Mouse (Mus musculus): Measurements from ENCODE around the gene Gsk3a. TPM values are rescaled to one million over a fixed set of nuclear protein-coding genes. Genes with fewer than 3 reads are reported as not detected.

Gsk3a gene
- polyA plus RNA-seq, 1 experiment from 2014 or later: 5.3 TPM

DNA sequence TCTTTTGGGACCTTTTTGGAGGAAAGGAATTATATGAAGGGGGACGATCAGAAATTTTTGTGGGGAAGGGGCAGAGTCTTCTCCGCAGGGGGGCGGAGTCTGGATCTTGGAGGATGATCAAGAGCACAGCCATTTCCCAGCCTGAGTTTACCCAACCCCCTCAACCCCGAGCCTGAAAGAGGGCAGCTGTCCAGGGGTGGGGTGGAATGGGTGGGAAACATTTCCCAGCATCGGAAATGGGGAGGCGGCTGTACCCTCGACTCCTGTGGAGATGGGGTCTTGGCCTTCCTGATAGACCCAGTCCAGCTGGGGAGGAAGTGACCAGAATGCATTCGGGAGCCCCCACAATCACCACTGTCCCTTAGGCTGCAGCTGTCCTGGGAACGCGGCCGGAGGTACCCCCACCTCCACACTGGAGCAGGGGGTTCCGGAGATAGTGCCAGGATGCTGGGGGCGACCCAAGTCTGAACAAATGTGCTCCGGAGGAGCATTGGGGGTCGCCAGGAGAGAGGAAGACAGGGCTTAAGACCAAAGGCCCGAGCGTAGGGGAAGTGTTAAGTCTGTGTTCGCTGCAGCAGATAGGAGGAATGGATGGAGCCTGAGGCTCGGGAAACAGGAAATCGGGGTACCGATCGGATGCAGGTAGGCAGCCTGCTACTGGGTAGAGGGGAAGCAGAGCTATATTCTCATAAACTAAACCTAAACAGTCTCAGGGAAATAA, 13.6 kb upstream of the Gsk3a start:
- Histone ChIP-seq H3K27me3 (ENCODE audit: control insufficient read depth, insufficient read depth, low read depth, low read length) (no peaks in the 10 kb centered on the region), H3K9me3 (replicated peaks; ENCODE audit: control insufficient read depth, low read length) (no peaks in the 10 kb centered on the region), H3K36me3 (ENCODE audit: control insufficient read depth, insufficient read depth) (no peaks in the 10 kb centered on the region), H3K4me3 (ENCODE audit: low read depth, low read length) (peak overlapping the region; percentile 82), H3K4me1 (ENCODE audit: control insufficient read depth, low read depth, low read length) (peaks cover 43% of the 10 kb centered on the region), H3K9ac (ENCODE audit: low read depth, low read length) (peak overlapping the region; percentile 50), H3K4me2 (ENCODE audit: low read depth, low read length) (peak overlapping the region; percentile 97), H3K27ac (ENCODE audit: low read length) (0 out of 2 replicates have a peak overlapping the region, but pooled peaks have one; percentile 31)
- ATAC-seq (ENCODE audit: low read depth): peak; percentile 7; the same call in 1 of the 2 replicates
- 6% methylated on average over 22 of the region's 22 CpGs for WGBS (ENCODE audit: insufficient replicate concordance)

DNA sequence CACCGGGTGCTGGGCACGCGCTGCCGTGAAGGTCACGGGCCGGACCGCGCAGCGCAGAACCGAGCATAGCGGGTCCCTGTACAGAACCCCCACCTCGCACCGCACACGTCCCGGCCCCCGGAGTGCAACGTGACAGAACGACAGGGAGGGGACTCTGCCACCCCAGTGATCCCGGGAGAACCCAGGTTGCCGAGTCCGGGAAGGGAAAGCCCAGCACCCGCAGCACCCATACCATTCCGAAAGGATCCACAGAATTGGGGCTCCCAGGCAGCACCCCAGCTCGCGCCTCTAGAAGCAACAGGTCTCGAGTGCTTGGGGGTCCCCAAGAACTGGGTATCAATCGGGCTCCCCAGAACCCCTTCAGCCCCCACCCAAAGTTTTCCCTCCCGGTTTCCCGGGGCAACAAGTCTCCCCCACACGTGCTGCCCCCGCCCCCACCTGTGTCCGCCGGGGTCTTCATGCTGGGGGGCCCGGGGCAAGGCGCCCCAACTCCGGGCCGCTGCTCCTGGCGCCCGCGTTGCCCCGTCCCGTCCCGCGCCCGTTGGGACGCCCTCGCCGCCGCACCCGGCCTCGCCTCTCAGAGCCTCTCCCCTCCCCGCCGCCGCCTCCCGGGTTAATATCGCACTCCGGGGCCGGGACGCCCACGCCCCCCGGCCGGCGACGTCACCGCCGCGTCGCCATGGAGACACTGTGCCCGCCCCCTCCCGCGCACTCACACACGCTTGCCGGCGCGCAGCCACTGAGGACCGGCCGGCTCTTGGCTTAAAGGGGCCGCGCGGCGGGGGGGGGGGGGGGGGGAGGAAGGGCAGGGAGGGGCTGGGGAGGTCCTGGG, 12.7 kb upstream of the Gsk3a start, which contains the start of gene Erf:
Gene Erf, minus strand, starts transcription at position 621 of the 832 bp plus-strand sequence.
- Histone ChIP-seq H3K4me3 (ENCODE audit: low read depth, low read length) (peak within 1 kb of the TSS; percentile 82), H3K36me3 (ENCODE audit: control insufficient read depth, insufficient read depth) (no peaks in the 10 kb centered on the region), H3K27ac (ENCODE audit: low read length) (peak within 1 kb of the TSS; percentile 84), H3K4me1 (ENCODE audit: control insufficient read depth, low read depth, low read length) (peaks cover 44% of the 10 kb centered on the region), H3K4me2 (ENCODE audit: low read depth, low read length) (peak within 1 kb of the TSS; percentile 97), H3K27me3 (ENCODE audit: control insufficient read depth, insufficient read depth, low read depth, low read length) (no peaks in the 10 kb centered on the region), H3K9ac (ENCODE audit: low read depth, low read length) (peak within 1 kb of the TSS; percentile 85), H3K9me3 (replicated peaks; ENCODE audit: control insufficient read depth, low read length) (no peaks in the 10 kb centered on the region)
- WGBS (ENCODE audit: insufficient replicate concordance): under 1% methylated on average over 62 of the region's 81 CpGs
- peak; percentile 87 for ATAC-seq (ENCODE audit: low read depth)

DNA sequence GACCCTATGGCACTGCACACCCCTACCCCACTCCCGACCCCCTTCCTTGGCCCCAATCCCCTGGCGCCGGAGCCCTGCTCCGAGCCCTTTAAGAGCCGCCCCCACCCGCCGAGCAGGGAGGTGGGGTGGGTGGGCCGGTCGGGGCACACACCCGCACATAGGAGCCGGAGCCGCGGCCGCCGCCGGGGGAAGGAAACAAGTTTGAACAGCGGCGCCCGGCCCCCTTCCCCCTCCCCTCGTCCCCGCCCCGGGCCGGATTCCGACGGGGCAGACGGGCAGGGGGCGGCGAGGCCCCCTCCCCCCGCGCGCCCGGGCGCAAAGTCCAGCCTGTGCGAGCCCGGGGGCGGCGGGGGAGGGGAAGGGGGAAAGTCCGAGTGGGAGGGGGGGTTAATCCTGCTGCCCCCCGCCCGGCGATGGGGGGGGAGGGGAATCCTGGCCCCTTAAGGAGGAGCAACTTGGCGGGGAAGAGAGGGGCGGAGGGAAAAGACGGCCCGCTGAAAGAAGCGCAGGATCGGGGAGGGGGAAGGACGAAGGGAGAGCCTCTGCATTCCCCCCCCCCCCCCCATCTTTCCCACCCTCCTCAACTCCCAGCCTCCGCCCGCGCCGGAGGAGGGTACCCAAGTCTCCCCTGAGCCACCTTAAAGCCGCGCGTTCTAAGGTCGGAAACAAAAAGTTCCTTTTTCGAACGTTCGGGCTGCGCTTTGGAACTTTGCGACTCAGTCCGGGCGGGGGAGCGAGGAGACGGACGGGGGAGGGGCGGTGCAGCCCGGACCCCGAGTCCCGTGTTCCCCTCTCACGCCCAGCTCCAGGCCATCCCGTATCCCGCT, 11.9 kb upstream of the Gsk3a start:
- Histone ChIP-seq H3K4me1 (ENCODE audit: control insufficient read depth, low read depth, low read length) (peaks cover 44% of the 10 kb centered on the region), H3K27ac (ENCODE audit: low read length) (peak overlapping the region; percentile 84), H3K27me3 (ENCODE audit: control insufficient read depth, insufficient read depth, low read depth, low read length) (no peaks in the 10 kb centered on the region), H3K9ac (ENCODE audit: low read depth, low read length) (peak overlapping the region; percentile 85), H3K9me3 (replicated peaks; ENCODE audit: control insufficient read depth, low read length) (no peaks in the 10 kb centered on the region), H3K4me3 (ENCODE audit: low read depth, low read length) (peak overlapping the region; percentile 82), H3K4me2 (ENCODE audit: low read depth, low read length) (peak overlapping the region; percentile 97), H3K36me3 (ENCODE audit: control insufficient read depth, insufficient read depth) (no peaks in the 10 kb centered on the region)
- 1% methylated on average over 53 of the region's 73 CpGs for WGBS (ENCODE audit: insufficient replicate concordance)
- ATAC-seq (ENCODE audit: low read depth): peak; percentile 43

DNA sequence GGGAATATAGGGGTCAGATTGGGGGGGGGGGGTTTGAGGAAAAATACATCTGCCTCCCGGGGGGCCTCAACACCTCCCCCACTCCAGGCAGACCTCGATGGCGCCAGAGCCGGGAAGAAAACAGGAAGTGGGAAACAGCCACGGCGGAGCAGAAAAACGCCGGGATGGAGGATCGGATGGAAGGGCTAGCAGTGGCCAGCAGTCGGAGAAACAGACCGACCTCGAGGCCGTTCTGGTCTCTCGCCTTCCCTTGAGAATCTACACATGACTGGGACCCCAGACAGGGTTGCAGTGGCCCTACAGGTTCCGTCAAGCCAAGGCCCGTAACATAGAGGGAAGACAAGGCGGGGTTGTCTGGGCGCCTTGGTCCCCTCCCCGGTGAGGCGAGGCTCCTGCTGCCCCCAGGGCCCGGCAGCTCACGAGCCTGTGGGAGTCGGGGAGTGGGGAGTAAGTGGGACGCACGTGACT, 11.2 kb upstream of the Gsk3a start:
- peak; percentile 1; the same call in 1 of the 2 replicates for ATAC-seq (ENCODE audit: low read depth)
- Histone ChIP-seq H3K36me3 (ENCODE audit: control insufficient read depth, insufficient read depth) (no peaks in the 10 kb centered on the region), H3K4me2 (ENCODE audit: low read depth, low read length) (peak overlapping the region; percentile 97), H3K27ac (ENCODE audit: low read length) (peak overlapping the region; percentile 84), H3K9ac (ENCODE audit: low read depth, low read length) (peak overlapping the region; percentile 85), H3K4me1 (ENCODE audit: control insufficient read depth, low read depth, low read length) (peaks cover 44% of the 10 kb centered on the region), H3K9me3 (replicated peaks; ENCODE audit: control insufficient read depth, low read length) (no peaks in the 10 kb centered on the region), H3K4me3 (ENCODE audit: low read depth, low read length) (peak overlapping the region; percentile 82), H3K27me3 (ENCODE audit: control insufficient read depth, insufficient read depth, low read depth, low read length) (no peaks in the 10 kb centered on the region)
- 0% methylated on average over 25 of the region's 25 CpGs for WGBS (ENCODE audit: insufficient replicate concordance)

DNA sequence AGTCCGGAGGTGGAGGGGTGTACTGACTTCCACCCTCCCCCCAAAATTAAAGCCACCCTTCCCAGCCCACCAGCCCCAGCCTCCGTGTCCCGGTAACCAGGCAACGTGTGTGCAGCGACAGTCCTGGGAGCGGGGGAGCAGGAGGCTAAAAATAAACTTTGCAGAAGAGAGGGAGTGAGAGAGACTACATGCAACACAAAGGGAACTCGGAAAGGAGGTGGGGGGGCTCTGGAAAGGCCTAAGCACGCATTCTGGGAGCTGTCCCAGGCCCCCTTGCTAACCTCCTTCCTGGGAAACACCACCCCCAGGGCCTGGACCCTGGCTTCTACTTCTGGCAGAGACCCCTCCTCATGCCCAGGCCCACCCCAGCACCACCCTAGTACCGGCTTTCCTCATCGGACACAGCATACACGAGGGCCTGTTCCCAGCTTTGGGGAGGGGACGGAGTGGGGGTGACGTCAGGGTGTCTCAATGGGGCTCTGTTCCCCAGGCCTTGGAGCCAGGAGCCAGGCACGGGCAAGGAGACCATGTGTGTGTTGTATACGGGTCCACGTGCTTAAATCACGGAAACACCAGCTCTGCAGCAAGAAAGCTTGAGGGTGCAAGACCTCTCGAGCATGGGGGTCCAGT, 10.5 kb upstream of the Gsk3a start:
- H3K27me3 ChIP-seq (ENCODE audit: control insufficient read depth, insufficient read depth, low read depth, low read length): no peaks in the 10 kb centered on the region
- H3K27ac ChIP-seq (ENCODE audit: low read length): peak overlapping the region; percentile 84
- H3K4me1 ChIP-seq (ENCODE audit: control insufficient read depth, low read depth, low read length): peaks cover 44% of the 10 kb centered on the region
- H3K4me3 ChIP-seq (ENCODE audit: low read depth, low read length): peak overlapping the region; percentile 82
- peak overlapping the region; percentile 85 for H3K9ac ChIP-seq (ENCODE audit: low read depth, low read length)
- H3K4me2 ChIP-seq (ENCODE audit: low read depth, low read length): peak overlapping the region; percentile 97
- no peaks in the 10 kb centered on the region for H3K36me3 ChIP-seq (ENCODE audit: control insufficient read depth, insufficient read depth)
- 4% methylated on average over 18 of the region's 18 CpGs for WGBS (ENCODE audit: insufficient replicate concordance)
- no peaks in the 10 kb centered on the region for H3K9me3 ChIP-seq (replicated peaks; ENCODE audit: control insufficient read depth, low read length)
- ATAC-seq (ENCODE audit: low read depth): no peak

DNA sequence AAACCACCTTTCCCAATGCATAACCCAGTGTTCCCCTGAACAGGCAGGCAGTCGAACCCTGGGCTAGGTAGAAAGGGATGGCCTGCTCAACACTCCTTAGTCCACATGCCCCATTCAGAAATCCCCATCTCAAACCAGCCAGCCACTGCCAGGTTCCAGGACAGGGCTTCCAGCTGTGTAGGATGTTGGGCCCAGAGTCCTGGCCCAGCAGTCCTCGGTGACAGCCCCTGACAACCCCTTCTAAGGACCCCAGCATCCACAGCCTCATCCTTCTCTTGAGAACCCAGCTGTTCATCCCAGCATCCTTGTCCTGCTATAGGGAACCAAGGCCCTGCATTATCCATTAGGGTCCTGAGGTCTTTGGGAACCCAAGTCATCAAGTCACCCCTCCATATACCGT, 9.8 kb upstream of the Gsk3a start:
- WGBS (ENCODE audit: insufficient replicate concordance): 15% methylated on average over 3 of the region's 3 CpGs
- Histone ChIP-seq H3K4me2 (ENCODE audit: low read depth, low read length) (peak overlapping the region; percentile 97), H3K9ac (ENCODE audit: low read depth, low read length) (no peak overlapping the region), H3K27me3 (ENCODE audit: control insufficient read depth, insufficient read depth, low read depth, low read length) (no peaks in the 10 kb centered on the region), H3K4me3 (ENCODE audit: low read depth, low read length) (peak overlapping the region; percentile 82; the same call in 1 of the 2 replicates), H3K27ac (ENCODE audit: low read length) (no peak overlapping the region), H3K9me3 (replicated peaks; ENCODE audit: control insufficient read depth, low read length) (no peaks in the 10 kb centered on the region), H3K4me1 (ENCODE audit: control insufficient read depth, low read depth, low read length) (peaks cover 44% of the 10 kb centered on the region), H3K36me3 (ENCODE audit: control insufficient read depth, insufficient read depth) (no peaks in the 10 kb centered on the region)
- ATAC-seq (ENCODE audit: low read depth): no peak

DNA sequence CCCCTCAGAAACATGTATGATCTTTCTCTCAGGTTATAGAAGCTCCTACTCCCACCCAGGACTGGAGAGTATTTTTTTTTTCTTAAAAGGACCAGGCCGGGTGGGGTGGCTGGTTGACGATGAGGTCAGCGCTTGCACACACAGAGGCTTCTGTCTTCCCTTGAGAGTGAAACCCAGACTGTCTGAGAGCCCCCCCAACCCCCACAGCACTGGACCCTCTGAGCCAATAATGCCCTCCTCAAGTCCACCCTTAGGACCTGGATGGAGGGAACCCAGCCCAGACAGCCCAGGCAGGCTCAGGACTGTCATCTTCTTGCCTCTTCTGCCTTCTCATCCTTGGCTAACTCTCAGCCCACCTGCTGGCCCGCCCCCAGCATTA, 9.1 kb upstream of the Gsk3a start:
- Histone ChIP-seq H3K9ac (ENCODE audit: low read depth, low read length) (0 out of 2 replicates have a peak overlapping the region, but pooled peaks have one; percentile 9), H3K27me3 (ENCODE audit: control insufficient read depth, insufficient read depth, low read depth, low read length) (no peaks in the 10 kb centered on the region), H3K4me1 (ENCODE audit: control insufficient read depth, low read depth, low read length) (peaks cover 44% of the 10 kb centered on the region), H3K4me2 (ENCODE audit: low read depth, low read length) (peak overlapping the region; percentile 97; the same call in 1 of the 2 replicates), H3K27ac (ENCODE audit: low read length) (no peak overlapping the region), H3K4me3 (ENCODE audit: low read depth, low read length) (no peak overlapping the region), H3K36me3 (ENCODE audit: control insufficient read depth, insufficient read depth) (no peaks in the 10 kb centered on the region), H3K9me3 (replicated peaks; ENCODE audit: control insufficient read depth, low read length) (no peaks in the 10 kb centered on the region)
- no peak for ATAC-seq (ENCODE audit: low read depth)
- WGBS (ENCODE audit: insufficient replicate concordance): 42% methylated on average over 4 of the region's 4 CpGs
